Mouse (Mus musculus) T-cell, adult 2 months (primary cell): ENCODE data around the gene Cpeb1.

Source experiments
- DNase-seq: peaks from one replicate; pipeline ENCODE4 v3.0.0; 2022; ENCODE audit warnings: low spot score

The Cpeb1 gene

DNA sequence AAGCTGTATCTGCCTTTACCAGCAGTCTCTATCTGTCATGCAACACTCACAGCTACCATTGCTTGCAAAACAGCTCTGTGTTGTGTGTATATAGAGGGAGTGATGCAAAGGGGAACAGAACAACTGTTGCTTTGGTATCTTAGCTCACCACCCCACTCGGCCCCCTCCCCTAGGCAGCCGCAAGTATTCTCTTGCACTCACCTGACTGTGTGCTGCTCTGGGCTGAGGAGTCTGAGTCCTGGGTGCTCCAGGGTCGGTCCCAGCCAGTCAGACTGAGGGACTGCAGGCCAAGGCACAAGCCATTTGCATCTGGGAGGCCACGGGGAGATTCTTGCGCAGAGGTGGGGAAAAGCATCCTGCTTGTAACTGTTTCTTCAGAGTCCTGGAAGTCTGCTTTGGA lies 83.5 kb downstream of the Cpeb1 start:
- no peak for DNase-seq

DNA sequence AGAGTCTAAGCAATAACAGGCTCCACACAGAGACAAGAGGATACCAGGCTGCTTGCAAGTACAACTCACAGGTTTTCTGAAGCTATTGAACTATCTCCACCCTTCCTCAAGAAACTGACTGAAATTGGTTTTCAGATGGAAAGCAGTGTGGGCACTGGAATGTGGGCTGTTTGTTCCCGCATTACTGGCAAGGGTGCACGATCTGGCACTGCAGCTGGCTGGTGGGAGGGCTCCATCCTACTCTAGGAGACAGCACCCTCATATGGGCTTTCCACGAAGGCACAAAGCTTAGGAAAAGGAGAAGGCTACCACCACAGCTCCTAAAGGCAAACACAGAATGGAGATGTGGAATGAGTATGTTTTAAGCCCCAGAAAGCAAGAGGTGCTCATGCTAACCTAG lies 85.5 kb downstream of the Cpeb1 start:
- DNase-seq, result no peak

DNA sequence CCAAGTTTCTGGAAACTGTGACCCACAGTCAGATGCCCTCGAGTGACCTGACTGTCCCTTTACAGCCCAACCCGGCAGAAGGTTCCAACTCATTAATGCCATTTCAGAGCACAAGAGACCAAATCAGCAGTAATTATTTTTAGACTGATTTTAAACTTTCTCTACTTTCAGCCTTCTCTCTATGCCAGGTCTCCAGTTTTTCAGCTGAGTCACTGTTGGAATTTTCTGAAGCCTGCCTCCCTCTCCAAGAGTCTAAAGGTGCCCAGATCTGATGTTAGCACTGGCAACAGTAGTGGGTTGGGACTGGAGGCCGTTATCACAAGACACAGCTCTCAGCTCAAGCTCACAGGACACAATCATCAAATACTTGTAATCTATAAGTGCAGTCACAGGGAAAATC lies 87.3 kb downstream of the Cpeb1 start:
- no peak for DNase-seq

- DNase-seq, result no peak
These were observed 98.3 kb downstream of the Cpeb1 start for GRCm38 (mm10) chr7:81356975-81357374.

DNA sequence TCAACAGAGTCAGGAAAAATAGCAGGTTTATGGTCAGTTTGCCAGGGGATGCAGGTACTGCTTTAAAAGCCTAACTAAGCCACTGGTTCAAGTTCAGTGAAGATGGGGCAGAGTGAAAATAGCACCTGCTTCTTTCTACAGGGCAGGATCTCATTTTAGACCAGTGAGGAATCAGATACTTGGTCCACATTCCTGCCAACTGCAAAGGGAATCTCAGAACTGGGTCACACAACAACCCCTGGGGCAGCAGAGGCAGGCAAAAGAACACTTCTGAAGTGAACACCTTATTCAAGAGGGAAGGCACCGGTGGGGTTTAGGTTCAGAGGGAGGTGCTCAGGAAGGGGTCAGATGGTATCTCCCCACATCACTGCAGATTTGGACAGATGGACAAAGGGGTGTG lies 98.9 kb downstream of the Cpeb1 start:
- DNase-seq, result no peak

DNA sequence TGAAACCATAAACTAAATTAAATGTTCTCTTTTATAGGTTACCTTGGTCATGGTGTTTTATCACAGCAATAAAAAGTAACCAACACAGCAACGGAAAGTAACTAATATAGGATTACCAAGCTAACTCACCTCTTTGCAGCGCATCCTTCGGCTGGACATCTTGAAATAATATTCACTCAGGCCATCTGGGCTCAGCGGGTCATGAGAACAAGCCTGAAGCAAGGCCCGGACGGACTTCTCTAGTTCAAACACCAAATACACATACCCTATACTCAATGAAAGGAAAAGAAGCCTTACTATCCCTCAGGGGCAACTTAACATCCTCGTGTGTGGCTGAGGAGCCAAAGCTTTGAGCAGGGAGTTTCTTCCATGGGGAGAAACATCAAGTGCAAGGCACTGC lies 99.5 kb downstream of the Cpeb1 start:
- DNase-seq, result no peak

- no peak for DNase-seq
These were observed 103.4 kb downstream of the Cpeb1 start for GRCm38 (mm10) chr7:81351826-81352225.

- DNase-seq, result no peak
These were observed 107.1 kb downstream of the Cpeb1 start for GRCm38 (mm10) chr7:81348206-81348605.

DNA sequence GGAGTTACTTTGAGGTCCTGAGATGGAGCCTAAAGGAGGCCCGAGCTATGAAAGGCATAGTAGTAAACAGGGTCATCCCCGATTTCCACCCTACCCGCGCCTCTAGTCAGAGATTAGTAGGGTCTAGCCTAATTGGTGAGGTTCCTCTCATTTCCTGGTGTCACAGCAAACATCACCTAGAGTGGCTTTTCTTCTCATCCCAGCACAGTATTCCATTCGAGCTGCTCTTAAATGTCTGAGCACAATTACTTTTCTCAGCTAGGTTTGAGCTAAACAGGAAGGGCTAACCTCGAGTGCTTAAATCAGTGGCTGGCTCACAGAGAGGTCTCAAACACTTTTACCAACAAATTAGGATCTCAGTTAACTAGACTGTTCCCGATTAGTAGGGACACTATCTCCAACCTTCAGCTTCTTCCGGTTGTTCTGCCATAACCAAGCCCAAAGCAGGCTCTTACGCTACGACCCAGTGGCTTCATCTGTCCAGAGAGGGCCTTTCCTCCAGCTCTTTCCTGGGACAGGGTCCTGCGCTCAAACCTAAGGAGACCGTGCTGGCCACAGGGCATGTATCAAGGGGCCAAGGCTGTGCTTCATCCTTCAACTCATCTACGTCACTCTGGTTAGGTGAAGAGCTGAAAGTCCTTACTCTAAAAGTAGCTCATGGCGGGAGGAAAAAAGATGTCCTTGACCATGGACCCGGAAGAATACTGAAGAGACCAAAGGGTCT lies 109.7 kb downstream of the Cpeb1 start:
- no peak for DNase-seq

- peak; percentile 97 for DNase-seq
These were observed 110.5 kb downstream of the Cpeb1 start, which contains the start of gene Rps17 for GRCm38 (mm10) chr7:81344544-81345446. Gene Rps17, minus strand, starts transcription at chr7:81345254.

DNA sequence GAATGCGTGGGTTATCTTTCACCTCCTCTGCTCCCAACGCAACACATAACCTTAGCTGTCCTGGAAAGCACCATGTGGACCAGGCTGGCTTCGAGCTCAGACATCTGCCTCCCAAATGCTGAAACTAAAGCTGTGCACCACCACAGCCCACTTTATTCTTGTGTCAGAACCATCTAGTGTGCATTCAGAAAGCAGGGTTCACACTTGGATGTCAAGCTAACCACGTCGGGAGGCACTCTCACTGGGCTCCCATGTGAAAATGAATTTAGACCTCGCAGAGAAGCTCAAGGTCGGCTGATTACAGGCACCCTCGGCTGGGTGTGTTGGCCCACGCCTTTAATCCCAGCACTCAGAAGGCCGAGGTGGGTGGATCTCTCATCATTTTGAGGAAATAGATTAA lies 111.4 kb downstream of the Cpeb1 start:
- DNase-seq, result no peak

GRCm38 (mm10) chr7:81343316-81343715 lies 111.9 kb downstream of the Cpeb1 start:
- no peak for DNase-seq

GRCm38 (mm10) chr7:81342356-81343094 lies 112.7 kb downstream of the Cpeb1 start:
- DNase-seq, result no peak

DNA sequence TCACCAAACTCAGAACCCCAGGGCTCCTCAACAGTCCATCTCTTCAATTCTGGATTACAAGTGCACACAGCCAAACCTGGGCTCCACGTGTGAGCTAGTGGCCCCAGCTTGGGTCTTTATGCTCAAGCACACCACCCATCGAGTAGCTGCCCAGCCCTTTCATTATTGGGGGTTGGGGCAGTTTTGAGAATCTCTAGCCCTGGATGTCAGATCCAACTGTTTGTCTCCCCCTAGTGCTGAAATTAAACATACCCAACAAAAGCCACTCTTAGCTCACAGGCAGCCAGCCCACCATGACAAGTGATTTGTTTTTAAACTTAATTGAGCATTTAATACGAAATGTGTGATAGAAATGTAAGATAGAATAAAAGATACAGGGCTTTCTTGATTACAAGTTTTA lies 113.7 kb downstream of the Cpeb1 start:
- DNase-seq, result peak; percentile 21

DNA sequence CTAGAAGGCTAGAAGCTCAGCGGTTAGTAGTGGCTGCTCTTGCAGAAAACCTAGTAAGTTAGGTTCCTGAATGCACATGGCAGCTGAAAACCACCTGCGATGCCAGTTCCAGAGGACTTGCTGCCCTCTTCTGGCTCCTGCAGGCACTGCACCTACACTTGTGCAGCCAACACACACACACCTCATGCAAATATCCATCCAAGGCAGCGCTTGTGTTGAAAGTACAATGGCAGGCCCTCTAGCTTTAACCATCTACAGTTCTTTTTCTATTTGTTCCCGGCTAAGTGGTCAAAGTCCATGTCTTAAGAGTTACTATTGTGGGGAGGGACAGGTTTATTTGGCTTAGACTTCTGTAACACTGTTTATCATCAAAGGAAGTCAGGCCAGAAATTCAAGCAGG lies 115.5 kb downstream of the Cpeb1 start:
- peak; percentile 59 for DNase-seq

- no peak for DNase-seq
These were observed 116.8 kb downstream of the Cpeb1 start for GRCm38 (mm10) chr7:81338522-81338873.

DNA sequence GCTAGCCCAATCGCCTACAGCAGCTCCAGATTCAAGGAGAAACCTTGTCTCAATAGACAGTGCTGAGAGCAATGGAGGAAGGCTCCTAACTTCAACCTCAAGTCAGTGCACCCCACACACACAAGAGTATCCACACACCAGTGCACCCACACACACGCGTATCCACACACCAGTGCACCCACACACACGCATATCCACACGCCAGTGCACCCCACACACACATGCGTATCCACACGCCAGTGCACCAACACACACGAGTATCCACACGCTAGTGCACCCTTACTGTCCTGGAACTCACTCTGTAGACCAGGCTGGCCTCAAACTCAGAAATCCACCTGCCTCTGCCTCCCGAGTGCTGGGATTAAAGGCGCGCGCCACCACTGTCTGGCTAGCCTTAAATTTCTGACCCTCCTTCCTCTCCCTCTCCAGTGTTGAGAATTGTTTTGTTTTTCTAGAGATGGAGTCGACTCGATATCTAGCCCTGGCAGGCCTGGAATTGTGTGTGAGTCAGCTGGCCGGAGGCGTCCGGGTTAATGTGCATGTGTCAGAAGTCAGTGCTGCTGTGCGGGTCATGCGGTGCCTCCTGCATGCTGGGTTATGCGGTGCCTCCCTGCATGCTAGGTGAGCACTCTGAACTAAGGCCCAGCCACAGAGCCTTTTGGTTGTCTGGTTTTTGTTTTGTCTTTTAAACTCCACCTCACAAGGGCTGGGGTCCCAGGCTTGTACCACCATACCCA lies 117.3 kb downstream of the Cpeb1 start:
- no peak for DNase-seq

DNA sequence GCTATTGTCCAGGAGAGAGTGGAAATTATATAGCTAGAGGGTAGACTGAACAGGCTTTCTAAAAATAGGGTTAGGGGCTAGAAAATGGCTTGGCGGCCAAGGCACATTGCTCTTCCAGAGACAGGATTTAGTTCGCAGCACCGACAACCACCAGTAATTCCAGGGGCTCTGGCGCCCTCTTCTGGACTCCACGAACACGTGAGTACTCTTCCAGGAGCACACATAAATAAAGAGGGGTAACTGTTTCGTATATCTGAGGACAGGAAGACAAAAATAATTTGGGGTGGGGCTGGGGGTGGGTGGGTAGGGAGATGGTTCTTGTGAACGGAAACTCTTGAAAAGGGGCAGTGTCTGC lies 118.9 kb downstream of the Cpeb1 start:
- peak; percentile 16 for DNase-seq

- no peak for DNase-seq
These were observed 119.4 kb downstream of the Cpeb1 start for GRCm38 (mm10) chr7:81335705-81336431.

DNA sequence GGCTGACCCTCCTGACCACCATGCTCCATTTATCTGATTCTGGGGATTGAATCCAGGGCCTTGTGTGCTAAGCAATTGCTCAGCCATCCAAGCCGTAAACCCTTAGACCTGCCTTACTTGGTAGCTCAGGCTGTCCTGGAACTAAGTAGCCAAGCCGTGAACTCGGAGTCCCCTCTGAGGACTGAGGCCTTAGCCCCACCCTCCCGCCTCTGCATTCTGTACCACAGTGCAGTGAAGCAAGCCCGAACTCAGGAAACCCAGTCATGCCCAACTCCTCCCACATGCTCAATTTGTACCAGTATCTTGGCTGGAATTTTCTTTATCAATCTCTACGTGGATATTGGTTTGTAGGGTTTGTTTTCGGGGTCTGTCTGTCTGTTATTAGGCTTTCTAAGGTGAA lies 123.4 kb downstream of the Cpeb1 start:
- DNase-seq, result no peak

DNA sequence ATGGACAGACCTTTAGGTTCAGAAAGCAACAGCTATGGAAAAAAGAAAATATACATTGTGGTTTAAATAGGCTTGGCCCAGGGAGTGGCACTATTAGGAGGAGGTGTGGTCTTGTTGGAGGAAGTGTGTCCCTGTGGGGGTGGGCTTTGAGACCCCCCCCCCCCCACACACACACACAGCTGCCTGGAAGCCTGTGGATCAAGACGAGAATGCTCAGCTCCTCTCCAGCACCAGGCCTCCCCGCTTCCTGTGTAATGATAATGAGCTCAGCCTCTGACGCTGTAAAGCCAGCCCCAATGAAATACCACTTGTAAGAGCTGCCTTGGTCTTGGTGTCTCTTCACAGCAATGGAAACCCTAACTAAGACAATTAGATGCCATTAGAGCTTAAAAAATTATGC lies 124.5 kb downstream of the Cpeb1 start:
- no peak for DNase-seq
